Mouse (Mus musculus): Measurements from ENCODE around the gene Il11ra1. TPM values are rescaled to one million over a fixed set of nuclear protein-coding genes. Genes with fewer than 3 reads are reported as not detected.
A peak's percentile ranks its signal among the peaks of the same experiment; 100 is the strongest.
"Not testable (repeated sequence)": the region's sequence is repeated elsewhere in the genome, so short reads cannot be mapped to it uniquely, and the experiment has no call there.

Il11ra1 gene
- polyA plus RNA-seq, 1 experiment from 2014 or later = 91.4 TPM

DNA sequence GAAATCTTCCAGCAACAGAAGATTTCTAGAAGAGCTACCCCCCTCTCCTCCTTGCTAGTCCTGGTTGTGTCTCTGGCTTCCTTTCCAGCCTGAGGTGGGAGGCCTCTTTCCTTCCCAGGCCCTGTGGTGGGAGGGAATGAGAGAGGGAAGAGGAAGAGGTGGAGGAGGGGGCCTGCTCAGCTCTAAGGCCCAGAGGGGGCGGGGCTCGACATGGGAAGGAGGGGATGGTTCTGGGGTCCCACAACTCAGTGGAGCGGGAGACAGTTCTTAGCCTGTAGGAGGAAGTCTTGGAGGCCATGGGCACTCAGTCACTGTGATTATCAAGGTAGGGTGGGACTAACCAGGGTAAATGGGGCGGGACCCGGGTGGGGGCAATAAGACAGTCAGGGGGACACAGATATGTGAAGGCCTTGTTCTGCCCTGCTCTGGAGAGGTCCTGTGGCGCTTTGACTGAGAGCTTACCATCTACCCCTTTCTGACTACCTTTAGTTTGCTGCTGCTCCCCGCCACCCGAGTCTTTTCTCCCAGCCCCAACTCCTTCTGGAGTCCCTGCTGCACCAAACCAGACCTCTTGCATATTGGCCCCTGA lies 62.4 kb downstream of the Il11ra1 start:
- Histone ChIP-seq H3K4me3 (peak overlapping the region; percentile 54), H3K4me1 (replicated peaks) (peaks cover 38% of the 10 kb centered on the region), H3K36me3 (peaks cover 6% of the 10 kb centered on the region; the same call in 1 of the 2 replicates), H3K9me3 (no peaks in the 10 kb centered on the region), H3K27me3 (ENCODE audit: insufficient read depth, poor library complexity, severe bottlenecking) (no peaks in the 10 kb centered on the region), H3K27ac (peak overlapping the region; percentile 89)
- peak; percentile 50 for DNase-seq (ENCODE audit: low spot score)
- 36% methylated on average over 8 of the region's 8 CpGs for WGBS

DNA sequence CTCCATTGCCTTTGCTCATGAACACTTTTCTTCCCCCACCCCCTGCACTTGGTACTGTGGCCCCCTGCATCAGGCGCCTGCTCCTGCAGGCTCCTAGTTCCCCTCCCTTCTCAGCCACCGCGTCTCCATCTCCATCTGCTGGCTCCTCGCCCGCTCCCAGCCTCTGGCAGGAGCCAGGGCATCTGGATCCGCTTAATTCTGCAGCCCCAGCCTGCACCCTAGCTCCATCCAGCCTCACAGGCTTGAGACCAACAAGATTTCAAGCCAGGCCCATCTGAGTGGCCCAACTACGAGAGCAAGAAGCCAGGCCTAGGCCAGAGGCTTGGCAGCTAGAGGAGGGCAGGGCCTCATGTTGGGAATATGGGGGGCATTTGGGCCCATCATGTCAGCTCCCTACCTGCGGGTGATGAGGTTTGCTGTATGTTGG lies 62.9 kb downstream of the Il11ra1 start:
- peaks cover 36% of the 10 kb centered on the region for H3K4me1 ChIP-seq (replicated peaks)
- peak overlapping the region; percentile 89 for H3K27ac ChIP-seq
- peak overlapping the region; percentile 54 for H3K4me3 ChIP-seq
- peak; percentile 41 for DNase-seq (ENCODE audit: low spot score)
- not testable (repeated sequence) for H3K27me3 ChIP-seq (ENCODE audit: insufficient read depth, poor library complexity, severe bottlenecking); H3K9me3 ChIP-seq; H3K36me3 ChIP-seq
- 42% methylated on average over 8 of the region's 8 CpGs for WGBS

DNA sequence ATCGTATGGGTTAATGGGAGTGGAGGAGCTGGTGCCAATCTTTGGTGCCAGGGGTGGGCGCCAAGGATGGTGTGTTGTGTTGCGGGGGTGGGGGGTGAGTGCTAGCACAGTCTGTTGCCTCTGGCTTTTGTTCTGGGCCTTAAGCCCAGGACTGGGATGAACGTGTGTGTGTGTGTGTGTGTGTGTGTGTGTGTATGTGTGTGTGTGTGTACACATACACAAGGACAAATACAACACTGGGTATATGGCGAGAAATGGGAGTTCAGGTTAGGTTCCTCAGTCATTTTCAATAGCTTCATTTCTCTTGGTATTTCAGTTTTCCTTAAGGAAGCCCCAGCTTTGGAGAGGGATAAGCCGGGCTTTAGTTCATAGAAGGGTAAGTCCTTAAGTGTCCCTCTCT lies 63.4 kb downstream of the Il11ra1 start:
- not testable (repeated sequence) for H3K4me3 ChIP-seq; H3K27me3 ChIP-seq (ENCODE audit: insufficient read depth, poor library complexity, severe bottlenecking); DNase-seq (ENCODE audit: low spot score); H3K36me3 ChIP-seq; H3K9me3 ChIP-seq
- Histone ChIP-seq H3K4me1 (replicated peaks) (peaks cover 36% of the 10 kb centered on the region), H3K27ac (0 out of 2 replicates have a peak overlapping the region, but pooled peaks have one; percentile 89)
- WGBS = 81% methylated on average over 5 of the region's 6 CpGs

DNA sequence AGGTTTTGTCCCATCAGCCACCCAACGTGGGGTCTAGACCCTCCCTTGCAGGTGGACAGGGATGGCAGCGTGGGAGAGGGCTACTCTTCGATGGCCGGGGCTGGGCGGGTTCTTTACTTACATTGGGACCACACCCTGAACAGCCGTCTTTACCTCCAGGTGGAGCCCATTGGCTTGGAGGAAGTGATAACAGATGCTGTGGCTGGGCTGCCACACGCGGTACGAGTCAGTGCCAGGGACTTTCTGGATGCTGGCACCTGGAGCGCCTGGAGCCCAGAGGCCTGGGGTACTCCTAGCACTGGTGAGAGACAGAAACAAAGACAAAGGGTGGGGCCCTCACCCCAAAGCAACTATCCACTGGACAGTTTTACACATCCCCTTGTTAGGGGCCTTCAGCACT lies 67.5 kb downstream of the Il11ra1 start:
- DNase-seq (ENCODE audit: low spot score); H3K9me3 ChIP-seq; H3K27ac ChIP-seq; H3K36me3 ChIP-seq; H3K27me3 ChIP-seq (ENCODE audit: insufficient read depth, poor library complexity, severe bottlenecking); H3K4me3 ChIP-seq; H3K4me1 ChIP-seq (replicated peaks): not testable (repeated sequence)
- 92% methylated on average over 10 of the region's 10 CpGs for WGBS

DNA sequence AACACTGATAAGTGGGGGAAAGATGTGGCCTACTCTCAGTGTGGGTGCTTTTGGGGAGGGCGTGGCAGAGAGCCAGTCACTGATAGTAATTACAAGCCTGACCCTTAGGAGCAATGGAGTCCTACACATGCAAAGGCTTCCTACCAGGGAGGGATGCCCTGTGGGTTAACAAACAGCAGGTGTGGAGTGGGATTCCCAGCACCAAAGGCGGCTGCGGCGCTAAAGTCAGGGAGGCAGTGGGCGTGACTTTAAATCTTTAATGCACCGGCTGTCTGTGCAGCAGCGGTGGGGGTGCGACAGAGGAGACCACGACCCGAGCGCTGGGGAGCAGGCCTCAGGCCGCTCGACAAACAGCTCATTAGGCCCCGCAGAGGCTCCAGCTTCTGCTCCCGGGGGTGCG lies 73.2 kb downstream of the Il11ra1 start:
- not testable (repeated sequence) for H3K4me1 ChIP-seq (replicated peaks); DNase-seq (ENCODE audit: low spot score); H3K27me3 ChIP-seq (ENCODE audit: insufficient read depth, poor library complexity, severe bottlenecking); H3K36me3 ChIP-seq; H3K9me3 ChIP-seq
- WGBS = 5% methylated on average over 9 of the region's 16 CpGs
- 0 out of 2 replicates have a peak overlapping the region, but pooled peaks have one; percentile 45 for H3K27ac ChIP-seq
- peak overlapping the region; percentile 43 for H3K4me3 ChIP-seq

DNA sequence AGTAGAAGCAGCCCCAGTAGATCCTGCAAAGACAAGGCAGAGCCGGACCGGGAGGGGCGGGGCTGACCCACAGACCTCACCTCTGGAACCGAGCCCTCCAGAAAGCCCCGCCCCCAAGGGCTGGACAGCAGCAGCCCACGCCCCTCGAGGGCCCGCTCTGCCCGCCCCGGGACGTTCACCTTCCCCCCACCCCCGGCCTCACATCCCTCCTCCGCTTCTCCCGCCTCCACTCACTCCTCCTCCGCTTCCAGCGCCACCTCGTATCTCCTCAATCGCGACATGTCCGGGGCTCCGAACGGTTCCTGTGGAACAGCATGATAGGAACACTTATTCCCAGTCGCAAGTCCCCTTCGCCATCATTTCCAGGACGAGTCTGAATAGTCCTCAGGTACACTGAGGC lies 73.7 kb downstream of the Il11ra1 start:
- H3K36me3 ChIP-seq; H3K27me3 ChIP-seq (ENCODE audit: insufficient read depth, poor library complexity, severe bottlenecking); H3K9me3 ChIP-seq; H3K4me1 ChIP-seq (replicated peaks): not testable (repeated sequence)
- Histone ChIP-seq H3K4me3 (peak overlapping the region; percentile 56), H3K27ac (peak overlapping the region; percentile 79)
- DNase-seq (ENCODE audit: low spot score) = peak; percentile 67
- under 1% methylated on average over 25 of the region's 25 CpGs for WGBS

DNA sequence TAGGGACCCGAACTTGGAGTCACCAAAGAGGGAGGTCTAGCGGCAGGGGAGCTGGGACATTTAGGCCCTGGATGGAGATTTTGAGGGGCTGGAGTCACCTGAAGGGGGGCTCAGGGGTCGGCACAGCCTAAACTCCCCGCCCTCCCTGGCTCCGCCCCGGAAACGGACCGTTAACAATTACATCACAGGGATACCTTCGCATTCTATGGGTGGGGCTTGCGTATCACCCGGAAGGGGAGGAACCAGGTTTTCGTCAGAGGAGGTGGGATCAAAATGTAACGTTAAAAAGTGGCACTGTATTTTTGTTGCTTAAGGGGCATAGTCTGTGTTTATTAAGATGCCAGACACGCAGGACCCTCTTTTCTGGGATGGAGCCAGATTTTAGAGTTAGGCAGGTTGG lies 74.2 kb downstream of the Il11ra1 start, which contains the start of gene Ccl27a:
Gene Ccl27a, minus strand, starts transcription at position 246 of the 400 bp plus-strand sequence.
- not testable (repeated sequence) for H3K9me3 ChIP-seq; H3K27me3 ChIP-seq (ENCODE audit: insufficient read depth, poor library complexity, severe bottlenecking); H3K4me1 ChIP-seq (replicated peaks); H3K36me3 ChIP-seq
- peak; percentile 85 for DNase-seq (ENCODE audit: low spot score)
- Histone ChIP-seq H3K4me3 (peak within 1 kb of the TSS; percentile 56), H3K27ac (peak within 1 kb of the TSS; percentile 79)
- under 1% methylated on average over 12 of the region's 14 CpGs for WGBS

DNA sequence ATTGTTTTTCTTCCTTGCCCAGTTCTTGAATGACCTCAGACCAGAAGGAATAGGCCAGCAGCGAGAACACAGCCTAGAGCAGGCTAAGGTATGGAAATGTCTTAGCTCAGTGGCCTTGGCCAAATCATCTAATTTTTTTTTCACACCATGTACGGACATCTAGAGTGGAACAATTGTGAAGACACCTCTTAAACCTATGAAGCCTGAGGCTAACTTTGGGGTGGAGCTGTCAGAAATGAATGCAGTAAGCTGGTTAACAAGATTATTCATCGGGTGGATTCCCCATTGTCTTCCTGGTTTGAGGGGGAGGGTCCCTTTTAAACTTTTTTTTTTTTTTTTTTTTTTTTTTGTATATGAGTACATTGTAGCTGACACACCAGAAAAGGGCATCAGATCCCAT lies 74.7 kb downstream of the Il11ra1 start:
- H3K9me3 ChIP-seq; H3K36me3 ChIP-seq; DNase-seq (ENCODE audit: low spot score); H3K4me1 ChIP-seq (replicated peaks); H3K27me3 ChIP-seq (ENCODE audit: insufficient read depth, poor library complexity, severe bottlenecking): not testable (repeated sequence)
- H3K4me3 ChIP-seq = peak overlapping the region; percentile 46
- H3K27ac ChIP-seq = peak overlapping the region; percentile 62; the same call in 1 of the 2 replicates
- WGBS = 67% methylated on average over 3 of the region's 3 CpGs

DNA sequence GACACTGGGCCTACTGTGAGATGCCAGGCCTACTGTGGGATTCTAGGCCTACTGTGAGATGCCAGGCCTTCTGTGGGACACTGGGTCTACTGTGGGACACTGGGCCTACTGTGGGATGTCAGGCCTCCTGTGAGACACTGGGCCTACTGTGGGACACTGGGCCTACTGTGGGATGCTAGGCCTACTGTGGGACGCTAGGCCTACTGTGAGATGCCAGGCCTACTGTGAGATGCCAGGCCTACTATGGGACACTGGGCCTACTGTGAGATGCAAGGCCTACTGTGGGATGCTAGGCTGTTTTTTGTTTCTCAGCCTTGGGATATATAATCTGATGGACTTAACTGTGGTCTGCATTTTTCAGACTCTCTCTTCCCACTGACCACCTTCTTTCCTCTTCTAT lies 76.1 kb downstream of the Il11ra1 start:
- not testable (repeated sequence) for H3K36me3 ChIP-seq; H3K9me3 ChIP-seq; H3K27me3 ChIP-seq (ENCODE audit: insufficient read depth, poor library complexity, severe bottlenecking); H3K27ac ChIP-seq; DNase-seq (ENCODE audit: low spot score); H3K4me3 ChIP-seq; H3K4me1 ChIP-seq (replicated peaks)
- 83% methylated on average over 1 of the region's 1 CpGs for WGBS

DNA sequence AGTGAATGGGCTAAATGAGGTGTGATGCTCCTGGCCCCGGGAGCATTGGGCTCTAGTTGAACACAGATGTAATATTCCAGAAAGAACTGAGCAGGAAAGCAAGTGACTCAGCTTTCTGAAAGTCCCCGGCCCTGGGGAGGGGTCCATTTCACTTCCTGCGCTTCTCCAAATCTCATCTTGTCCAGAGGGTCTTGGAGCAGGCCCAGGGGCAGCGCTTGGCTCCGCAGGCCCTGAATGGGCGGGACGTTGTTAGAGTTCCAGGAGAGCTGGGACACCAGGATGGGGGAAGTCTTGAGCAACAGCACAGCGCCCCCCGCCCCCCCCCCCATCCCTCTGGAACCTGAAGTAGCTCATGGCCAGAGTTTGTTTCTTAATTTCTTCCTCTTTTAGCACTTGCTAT lies 81.5 kb downstream of the Il11ra1 start:
- H3K27ac ChIP-seq; H3K36me3 ChIP-seq; H3K9me3 ChIP-seq; H3K4me3 ChIP-seq; DNase-seq (ENCODE audit: low spot score); H3K27me3 ChIP-seq (ENCODE audit: insufficient read depth, poor library complexity, severe bottlenecking): not testable (repeated sequence)
- peaks cover 14% of the 10 kb centered on the region for H3K4me1 ChIP-seq (replicated peaks)
- 24% methylated on average over 9 of the region's 9 CpGs for WGBS

DNA sequence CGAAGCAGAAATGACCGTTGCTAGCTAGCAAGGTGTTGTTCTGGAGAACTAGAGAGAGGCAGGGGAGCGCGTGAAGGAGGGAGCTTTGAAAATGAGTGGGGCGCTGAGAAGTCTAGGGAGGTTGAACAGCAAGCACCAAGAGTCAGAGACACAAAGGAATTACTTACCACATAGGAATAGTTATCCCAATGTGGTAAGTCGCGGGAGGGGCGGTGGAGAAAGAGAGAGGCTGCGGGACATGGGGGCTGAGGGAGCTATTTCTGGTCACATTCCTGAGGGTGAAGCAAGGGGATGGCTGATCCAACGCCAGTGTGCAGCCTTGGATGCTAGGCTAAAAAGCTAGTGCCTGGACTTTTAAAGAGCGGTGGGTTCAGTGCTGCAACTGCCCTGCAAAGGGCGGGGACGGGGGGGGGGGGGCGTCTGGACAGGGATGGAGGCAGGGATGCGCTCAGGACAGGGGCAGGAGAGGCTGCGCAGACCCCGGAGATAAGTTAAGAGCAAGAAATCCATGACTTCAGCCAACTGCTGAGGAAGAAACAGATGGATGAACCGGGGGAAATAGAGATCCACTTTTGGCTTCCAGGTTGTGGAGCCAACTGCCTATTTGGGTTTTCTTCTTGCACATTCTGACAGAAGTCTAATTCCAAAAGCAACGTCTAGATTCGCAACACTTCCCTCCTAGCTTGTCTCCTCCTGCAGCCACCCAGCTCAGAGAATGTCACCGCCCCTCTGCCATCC lies 82.1 kb downstream of the Il11ra1 start:
- not testable (repeated sequence) for H3K9me3 ChIP-seq; DNase-seq (ENCODE audit: low spot score)
- WGBS = 19% methylated on average over 19 of the region's 21 CpGs

DNA sequence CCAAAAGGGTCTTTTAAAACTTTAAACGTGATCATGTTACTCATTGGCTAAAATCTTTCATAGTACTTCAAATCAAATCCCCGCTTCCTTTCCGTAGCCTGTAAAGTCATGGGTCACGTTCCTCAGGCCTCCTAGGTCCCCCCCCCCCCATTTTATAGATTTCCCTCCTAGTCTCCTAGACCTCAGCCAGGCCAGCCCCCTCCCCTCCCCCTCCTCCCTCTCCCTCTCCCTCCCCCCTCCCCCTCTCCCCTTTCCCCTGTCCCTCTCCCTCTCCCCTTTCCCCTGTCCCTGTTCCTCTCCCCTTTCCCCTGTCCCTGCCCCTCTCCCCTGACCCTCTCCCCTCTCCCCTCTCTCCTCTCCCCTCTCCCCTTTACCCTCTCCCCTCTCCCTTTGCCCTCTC lies 82.9 kb downstream of the Il11ra1 start:
- DNase-seq (ENCODE audit: low spot score) = peak; percentile 22
- not testable (repeated sequence) for H3K27me3 ChIP-seq (ENCODE audit: insufficient read depth, poor library complexity, severe bottlenecking); H3K27ac ChIP-seq; H3K36me3 ChIP-seq; H3K9me3 ChIP-seq; H3K4me3 ChIP-seq
- peaks cover 14% of the 10 kb centered on the region for H3K4me1 ChIP-seq (replicated peaks)
- WGBS = 20% methylated on average over 4 of the region's 4 CpGs

More for the DNA sequence above, 82.1 kb downstream of the Il11ra1 start:
- H3K27me3 ChIP-seq (ENCODE audit: insufficient read depth, poor library complexity, severe bottlenecking); H3K27ac ChIP-seq; H3K36me3 ChIP-seq: not testable (repeated sequence)
- H3K4me3 ChIP-seq = 0 out of 2 replicates have a peak overlapping the region, but pooled peaks have one; percentile 2
- H3K4me1 ChIP-seq (replicated peaks) = peaks cover 14% of the 10 kb centered on the region

DNA sequence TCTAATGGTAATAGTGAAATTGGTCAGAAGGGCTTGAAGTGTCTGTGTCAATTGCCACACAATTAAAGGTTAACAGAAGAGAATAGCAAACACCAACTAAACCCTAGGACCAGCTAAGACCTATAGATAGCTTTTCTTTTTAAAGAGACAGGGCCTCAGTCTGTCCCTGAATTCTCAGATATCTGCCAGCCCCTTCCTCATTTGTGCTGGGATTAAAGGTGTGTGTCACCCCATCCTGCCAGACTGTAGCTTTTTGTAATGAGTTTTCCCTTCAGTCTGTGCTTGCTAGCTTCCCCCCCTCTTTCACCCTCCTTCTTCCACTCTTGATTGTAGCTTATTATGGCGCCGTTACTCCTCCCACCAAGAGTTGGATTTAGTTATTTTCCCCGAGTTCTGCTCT lies 83.4 kb downstream of the Il11ra1 start:
- H3K9me3 ChIP-seq; H3K27ac ChIP-seq; H3K36me3 ChIP-seq; H3K4me3 ChIP-seq; DNase-seq (ENCODE audit: low spot score); H3K27me3 ChIP-seq (ENCODE audit: insufficient read depth, poor library complexity, severe bottlenecking): not testable (repeated sequence)
- H3K4me1 ChIP-seq (replicated peaks) = peaks cover 14% of the 10 kb centered on the region
- 48% methylated on average over 3 of the region's 3 CpGs for WGBS

Data from hindbrain, embryonic 10.5 days (tissue).